Mouse (Mus musculus): ENCODE data around the gene Bach2. TPM values are rescaled to one million over a fixed set of nuclear protein-coding genes. Genes with fewer than 3 reads are reported as not detected.

The Bach2 gene
- polyA plus RNA-seq, 2 experiments: 0.45 to 0.67 TPM

GRCm38 (mm10) chr4:32386346-32386745, 147.7 kb downstream of the Bach2 start:
- Histone ChIP-seq H3K27ac (no peak overlapping the region), H3K27me3 (ENCODE audit: control insufficient read depth, insufficient read depth, low read length) (no peaks in the 10 kb centered on the region), H3K4me3 (ENCODE audit: insufficient read depth in 1 of 2, low read depth in 2 of 2, low read length in 2 of 2) (no peak overlapping the region), H3K9me3 (ENCODE audit: control insufficient read depth, low read length) (no peaks in the 10 kb centered on the region), H3K36me3 (replicated peaks; ENCODE audit: control insufficient read depth, insufficient read depth, low read depth) (no peaks in the 10 kb centered on the region), H3K4me1 (replicated peaks; ENCODE audit: control insufficient read depth in 2 of 2, insufficient read depth in 2 of 2, low read length in 1 of 2) (peaks cover 0 to 29% of the 10 kb centered on the region in 2 experiments; a peak in 2 of 4 replicates), H3K4me2 (ENCODE audit: low read depth) (no peak overlapping the region), H3K9ac (replicated peaks) (no peak overlapping the region)
- DNase-seq (ENCODE audit: low read depth in 3 of 3, low spot score in 3 of 3): no peak
- TF ChIP-seq EP300 (IDR thresholded peaks at IDR 0.05; ENCODE audit: low read depth) (no peak), CTCF (IDR thresholded peaks at IDR 0.05; ENCODE audit: low read depth) (no peak)
- WGBS (ENCODE audit: insufficient replicate concordance): 74% methylated on average over 10 of the region's 10 CpGs
- ATAC-seq (ENCODE audit: insufficient read depth): no peak

GRCm38 (mm10) chr4:32386931-32387330, 148.3 kb downstream of the Bach2 start:
- 68% methylated on average over 8 of the region's 8 CpGs for WGBS (ENCODE audit: insufficient replicate concordance)
- H3K36me3 ChIP-seq (replicated peaks; ENCODE audit: control insufficient read depth, insufficient read depth, low read depth): no peaks in the 10 kb centered on the region
- H3K9ac ChIP-seq (replicated peaks): no peak overlapping the region
- no peak overlapping the region for H3K27ac ChIP-seq
- no peak for DNase-seq (ENCODE audit: low read depth in 3 of 3, low spot score in 3 of 3)
- peaks cover 0 to 27% of the 10 kb centered on the region in 2 experiments; a peak in 2 of 4 replicates for H3K4me1 ChIP-seq (replicated peaks; ENCODE audit: control insufficient read depth in 2 of 2, insufficient read depth in 2 of 2, low read length in 1 of 2)
- H3K4me3 ChIP-seq (ENCODE audit: insufficient read depth in 1 of 2, low read depth in 2 of 2, low read length in 2 of 2): no peak overlapping the region
- no peak for ATAC-seq (ENCODE audit: insufficient read depth)
- no peaks in the 10 kb centered on the region for H3K27me3 ChIP-seq (ENCODE audit: control insufficient read depth, insufficient read depth, low read length)
- H3K9me3 ChIP-seq (ENCODE audit: control insufficient read depth, low read length): no peaks in the 10 kb centered on the region
- no peak for TF ChIP-seq CTCF (IDR thresholded peaks at IDR 0.05; ENCODE audit: low read depth)
- no peak for TF ChIP-seq EP300 (IDR thresholded peaks at IDR 0.05; ENCODE audit: low read depth)
- H3K4me2 ChIP-seq (ENCODE audit: low read depth): no peak overlapping the region

DNA sequence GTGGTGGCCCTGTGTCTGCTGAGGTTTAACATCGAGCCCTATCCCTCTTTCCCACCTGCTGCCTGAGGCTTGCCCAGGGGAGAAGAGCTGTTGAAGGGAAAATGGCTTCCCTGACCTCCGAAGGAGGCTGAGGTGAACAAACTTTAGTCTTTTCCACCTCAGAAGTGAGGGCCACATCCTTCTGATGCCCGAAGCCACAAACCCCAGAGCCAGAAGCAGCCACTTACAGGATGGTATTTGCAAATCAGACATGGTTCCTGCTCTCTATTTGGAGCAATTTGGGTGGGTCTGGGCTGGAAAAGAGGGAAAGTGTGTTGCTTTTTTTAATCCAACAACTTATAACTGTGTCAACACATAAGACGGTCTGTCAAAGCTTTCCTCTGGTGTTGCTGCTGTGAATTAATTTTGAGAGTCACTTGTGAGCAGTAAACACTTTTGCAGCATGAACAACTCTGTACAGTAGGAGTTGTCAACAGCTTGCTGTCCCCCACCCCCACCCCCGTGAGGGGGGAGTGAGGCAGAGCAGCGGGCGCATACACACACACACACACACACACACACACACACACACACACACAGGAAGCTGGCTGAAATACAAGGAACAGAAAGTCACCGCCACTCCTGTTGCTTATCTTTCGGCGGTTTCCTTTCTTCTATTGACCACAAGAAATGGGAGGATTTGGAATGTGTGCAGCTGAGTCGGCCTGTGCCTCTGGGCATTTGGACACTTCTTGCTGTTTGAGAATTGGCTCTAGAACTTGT, 149.1 kb downstream of the Bach2 start:
- peak in 1 of 3 experiments; percentile 5 for DNase-seq (ENCODE audit: low read depth in 3 of 3, low spot score in 3 of 3)
- H3K4me2 ChIP-seq (ENCODE audit: low read depth): no peak overlapping the region
- no peaks in the 10 kb centered on the region for H3K36me3 ChIP-seq (replicated peaks; ENCODE audit: control insufficient read depth, insufficient read depth, low read depth)
- H3K4me3 ChIP-seq (ENCODE audit: insufficient read depth in 1 of 2, low read depth in 2 of 2, low read length in 2 of 2): no peak overlapping the region
- H3K4me1 ChIP-seq (replicated peaks; ENCODE audit: control insufficient read depth in 2 of 2, insufficient read depth in 2 of 2, low read length in 1 of 2): peaks cover 0 to 27% of the 10 kb centered on the region in 2 experiments; a peak in 2 of 4 replicates
- no peak overlapping the region for H3K9ac ChIP-seq (replicated peaks)
- peak; percentile 35; the same call in 1 of the 2 replicates for ATAC-seq (ENCODE audit: insufficient read depth)
- 8% methylated on average over 11 of the region's 11 CpGs for WGBS (ENCODE audit: insufficient replicate concordance)
- H3K27me3 ChIP-seq (ENCODE audit: control insufficient read depth, insufficient read depth, low read length): no peaks in the 10 kb centered on the region
- no peaks in the 10 kb centered on the region for H3K9me3 ChIP-seq (ENCODE audit: control insufficient read depth, low read length)
- no peak overlapping the region for H3K27ac ChIP-seq
- TF ChIP-seq CTCF (IDR thresholded peaks at IDR 0.05; ENCODE audit: low read depth) (no peak), EP300 (IDR thresholded peaks at IDR 0.05; ENCODE audit: low read depth) (no peak)

GRCm38 (mm10) chr4:32388564-32388963, 150.0 kb downstream of the Bach2 start:
- no peaks in the 10 kb centered on the region for H3K9me3 ChIP-seq (ENCODE audit: control insufficient read depth, low read length)
- no peaks in the 10 kb centered on the region for H3K27me3 ChIP-seq (ENCODE audit: control insufficient read depth, insufficient read depth, low read length)
- no peak for DNase-seq (ENCODE audit: low read depth in 3 of 3, low spot score in 3 of 3)
- H3K36me3 ChIP-seq (replicated peaks; ENCODE audit: control insufficient read depth, insufficient read depth, low read depth): no peaks in the 10 kb centered on the region
- no peak for TF ChIP-seq CTCF (IDR thresholded peaks at IDR 0.05; ENCODE audit: low read depth)
- H3K27ac ChIP-seq: no peak overlapping the region
- peaks cover 0 to 27% of the 10 kb centered on the region in 2 experiments; a peak in 2 of 4 replicates for H3K4me1 ChIP-seq (replicated peaks; ENCODE audit: control insufficient read depth in 2 of 2, insufficient read depth in 2 of 2, low read length in 1 of 2)
- H3K4me2 ChIP-seq (ENCODE audit: low read depth): no peak overlapping the region
- H3K9ac ChIP-seq (replicated peaks): no peak overlapping the region
- no peak for ATAC-seq (ENCODE audit: insufficient read depth)
- H3K4me3 ChIP-seq (ENCODE audit: insufficient read depth in 1 of 2, low read depth in 2 of 2, low read length in 2 of 2): no peak overlapping the region
- WGBS (ENCODE audit: insufficient replicate concordance): 40% methylated on average over 9 of the region's 9 CpGs

- Histone ChIP-seq H3K27me3 (ENCODE audit: control insufficient read depth, insufficient read depth, low read length) (no peaks in the 10 kb centered on the region), H3K4me3 (ENCODE audit: insufficient read depth in 1 of 2, low read depth in 2 of 2, low read length in 2 of 2) (no peak overlapping the region), H3K4me1 (replicated peaks; ENCODE audit: control insufficient read depth in 2 of 2, insufficient read depth in 2 of 2, low read length in 1 of 2) (peaks cover 0 to 27% of the 10 kb centered on the region in 2 experiments; a peak in 2 of 4 replicates), H3K36me3 (replicated peaks; ENCODE audit: control insufficient read depth, insufficient read depth, low read depth) (no peaks in the 10 kb centered on the region), H3K27ac (no peak overlapping the region), H3K9me3 (ENCODE audit: control insufficient read depth, low read length) (no peaks in the 10 kb centered on the region), H3K4me2 (ENCODE audit: low read depth) (no peak overlapping the region), H3K9ac (replicated peaks) (no peak overlapping the region)
- DNase-seq (ENCODE audit: low read depth in 3 of 3, low spot score in 3 of 3) (no peak), ATAC-seq (ENCODE audit: insufficient read depth) (no peak)
- 55% methylated on average over 14 of the region's 14 CpGs for WGBS (ENCODE audit: insufficient replicate concordance)
- TF ChIP-seq CTCF (IDR thresholded peaks at IDR 0.05; ENCODE audit: low read depth) (no peak), EP300 (IDR thresholded peaks at IDR 0.05; ENCODE audit: low read depth) (no peak)
These were observed 150.7 kb downstream of the Bach2 start for GRCm38 (mm10) chr4:32389107-32389800.
